In the genomic region with DNA sequence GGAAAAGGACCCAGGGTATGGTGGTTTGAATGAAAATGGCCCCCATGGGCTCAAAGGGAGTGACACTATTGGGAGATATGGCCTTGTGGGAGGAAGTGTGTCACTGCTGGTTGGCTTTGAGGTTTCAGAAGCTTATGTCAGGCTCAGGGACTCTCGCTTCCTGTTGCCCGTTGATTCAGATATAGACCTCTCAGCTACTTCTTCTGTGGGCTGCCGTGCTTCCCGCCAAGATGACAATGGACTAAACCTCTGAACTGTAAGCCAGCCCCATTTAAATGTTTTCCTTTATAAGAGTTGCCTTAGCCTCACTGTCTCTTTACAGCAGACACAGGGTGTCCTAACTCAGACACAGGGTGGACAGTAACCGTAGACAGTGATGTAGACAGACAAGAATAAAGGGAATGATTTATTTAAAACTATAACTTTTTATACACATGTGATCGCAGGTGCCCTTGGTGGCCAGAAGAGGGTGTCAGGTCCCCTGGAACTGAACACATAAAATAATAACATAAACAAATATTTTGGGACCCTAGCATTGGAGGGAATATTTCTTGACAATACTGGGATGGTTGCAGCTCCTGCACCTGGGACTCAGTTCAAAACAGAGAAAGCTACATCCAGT, we compare ENCODE assay signal across 9 mouse cellular contexts. TPM values are rescaled to one million over a fixed set of nuclear protein-coding genes. Genes with fewer than 3 reads are reported as not detected.
DNase-seq lines count a peak whose midpoint lies in the region; ATAC-seq lines count a peak whose summit lies in the region.
"Had no signal": no experiment of that assay in that cellular context is flagged by ENCODE, and none has a peak within 500 bp of the region (broad histone marks: within the 10 kb centered on the region; RNA-seq: fewer than 3 reads in every experiment).

A gene (plus strand): TSS at position 178 of the 622 bp plus-strand sequence.

- 55% methylated on average over 6 of the region's 6 CpGs for WGBS in heart, embryonic 11.5 days (ENCODE audit: insufficient replicate concordance)
- WGBS in midbrain, embryonic 16.5 days, result 62% methylated on average over 6 of the region's 6 CpGs

- no peaks in the 10 kb centered on the region for H3K36me3 ChIP-seq in heart, embryonic 11.5 days (ENCODE audit: control insufficient read depth, insufficient read depth, low read length)
- H3K36me3 ChIP-seq in midbrain, embryonic 16.5 days (ENCODE audit: control insufficient read depth, insufficient read depth, low read length), result no peaks in the 10 kb centered on the region
- H3K36me3 ChIP-seq: heart, embryonic 15.5 days had no signal

- H3K27me3 ChIP-seq in heart, embryonic 11.5 days (ENCODE audit: control insufficient read depth, insufficient read depth, low read length), result no peaks in the 10 kb centered on the region
- H3K27me3 ChIP-seq in midbrain, embryonic 16.5 days (ENCODE audit: control insufficient read depth, insufficient read depth, low read depth, low read length), result no peaks in the 10 kb centered on the region
- H3K27me3 ChIP-seq: heart, embryonic 15.5 days had no signal

- no peak for DNase-seq in heart, postnatal 4 days
- peak; percentile 51 for DNase-seq in MEL-GATA-1-ER (ENCODE audit: extremely low read depth, low read depth)
- peak; percentile 83 for DNase-seq in induced T-regulatory cell, adult 2 months (ENCODE audit: low read depth)
- DNase-seq in frontal cortex, postnatal 36 days (ENCODE audit: low spot score in 2 of 2), result no peak
- DNase-seq in frontal cortex, postnatal 10 days (ENCODE audit: low spot score in 2 of 2), result no peak

- peaks cover 11% of the 10 kb centered on the region for H3K4me1 ChIP-seq in heart, embryonic 11.5 days (ENCODE audit: control insufficient read depth, insufficient read depth, low read length)
- peaks cover 8% of the 10 kb centered on the region for H3K4me1 ChIP-seq in midbrain, embryonic 16.5 days (ENCODE audit: control insufficient read depth, insufficient read depth, low read length)

- H3K4me3 ChIP-seq in heart, embryonic 11.5 days (ENCODE audit: low read depth, low read length), result no peak within 1 kb of the TSS
- no peak within 1 kb of the TSS for H3K4me3 ChIP-seq in midbrain, embryonic 16.5 days (ENCODE audit: low read depth, low read length)
- H3K4me3 ChIP-seq: heart, embryonic 15.5 days had no signal

- H3K9me3 ChIP-seq in heart, embryonic 11.5 days (replicated peaks; ENCODE audit: control insufficient read depth, low read length), result no peaks in the 10 kb centered on the region
- no peaks in the 10 kb centered on the region for H3K9me3 ChIP-seq in midbrain, embryonic 16.5 days (replicated peaks; ENCODE audit: control insufficient read depth, low read length, poor library complexity, severe bottlenecking)
- H3K9me3 ChIP-seq: heart, embryonic 15.5 days had no signal

- H3K4me2 ChIP-seq in heart, embryonic 11.5 days, result no peak within 1 kb of the TSS
- H3K4me2 ChIP-seq in midbrain, embryonic 16.5 days (ENCODE audit: low read length), result no peak within 1 kb of the TSS
- H3K4me2 ChIP-seq: heart, embryonic 15.5 days had no signal

- peak within 1 kb of the TSS; percentile 58 for H3K9ac ChIP-seq in heart, embryonic 11.5 days (ENCODE audit: low read depth, low read length)
- H3K9ac ChIP-seq in midbrain, embryonic 16.5 days (ENCODE audit: low read depth, low read length), result peak within 1 kb of the TSS; percentile 17; the same call in 1 of the 2 replicates
- H3K9ac ChIP-seq: heart, embryonic 15.5 days had no signal

- ATAC-seq in heart, embryonic 11.5 days (replicated peaks; ENCODE audit: insufficient number of reproducible peaks, low FRiP score, low TSS enrichment), result no peak
- peak; percentile 21; the same call in 1 of the 2 replicates for ATAC-seq in midbrain, embryonic 16.5 days
- no peak for ATAC-seq in cerebellum, adult (ENCODE audit: insufficient number of reproducible peaks, low FRiP score, low TSS enrichment)

- H3K27ac ChIP-seq in heart, embryonic 11.5 days (ENCODE audit: low read depth, low read length), result no peak within 1 kb of the TSS
- H3K27ac ChIP-seq in midbrain, embryonic 16.5 days (ENCODE audit: low read length), result no peak within 1 kb of the TSS
- H3K27ac ChIP-seq: heart, embryonic 15.5 days had no signal

RNA-seq across cellular contexts. Expression of the gene that starts here (rescaled TPM):
- polyA plus RNA-seq in heart, embryonic 11.5 days (2014; fragmentation: Nextera tagmentation; extraction: Ambion mirVana), result 3.0 and 3.5 TPM in 2 replicates
- total RNA-seq in heart, postnatal 4 days (2021), result 1 to 10 TPM; 1.2 to 2.0 TPM
- polyA plus RNA-seq in midbrain, embryonic 16.5 days (2015; fragmentation: Nextera tagmentation; extraction: Ambion mirVana), result 0.61 and 0.75 TPM in 2 replicates

Comparison
In these comparisons a context has a peak if more than half of its experiments do, and no peak if none do; other contexts are left out.
1. Peak in ATAC-seq and H3K9ac ChIP-seq in midbrain, embryonic 16.5 days; RNA of the gene not detected or under 1 TPM.
2. DNase-seq: peak in MEL-GATA-1-ER (single experiment) and induced T-regulatory cell, adult 2 months (single experiment); none in heart, postnatal 4 days (single experiment), frontal cortex, postnatal 36 days (0 of 2) and frontal cortex, postnatal 10 days (0 of 2).